Mouse (Mus musculus): ENCODE measurements at regions not wholly inside any gene's neighbourhood (a gene's known extent, or its start where the extent isn't known, plus 50 kb on each side); places are given as distances from the start of the nearest gene placed in this dataset.
"Not testable (repeated sequence)": the region's sequence is repeated elsewhere in the genome, so short reads cannot be mapped to it uniquely, and the experiment has no call there.

DNA sequence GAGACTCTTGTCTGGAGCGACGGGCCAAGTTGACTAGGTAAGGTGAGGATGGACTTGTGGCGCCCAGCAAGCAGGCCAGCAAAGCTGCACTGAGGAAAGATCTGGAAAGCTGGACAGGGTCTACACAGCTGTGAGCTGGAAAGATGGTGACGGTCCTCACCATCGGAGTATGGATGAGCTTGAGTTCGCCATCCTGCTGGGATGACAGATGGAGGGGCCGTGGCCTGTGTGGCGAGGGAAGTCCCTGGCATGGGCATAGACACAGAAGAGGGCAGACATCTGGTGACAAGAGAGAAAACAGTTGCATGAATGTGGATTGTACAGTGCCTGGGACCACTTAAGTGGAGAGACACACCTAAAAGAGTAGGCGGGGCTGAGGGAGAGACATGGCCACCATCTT, 57.6 kb downstream of the Tmem270 start:
- ATAC-seq (replicated peaks in 1 of 2; ENCODE audit: insufficient read depth in 1 of 2, low FRiP score in 2 of 2, low TSS enrichment in 1 of 2, low read depth in 1 of 2, poor library complexity in 2 of 2, severe bottlenecking in 2 of 2) = no peak

DNA sequence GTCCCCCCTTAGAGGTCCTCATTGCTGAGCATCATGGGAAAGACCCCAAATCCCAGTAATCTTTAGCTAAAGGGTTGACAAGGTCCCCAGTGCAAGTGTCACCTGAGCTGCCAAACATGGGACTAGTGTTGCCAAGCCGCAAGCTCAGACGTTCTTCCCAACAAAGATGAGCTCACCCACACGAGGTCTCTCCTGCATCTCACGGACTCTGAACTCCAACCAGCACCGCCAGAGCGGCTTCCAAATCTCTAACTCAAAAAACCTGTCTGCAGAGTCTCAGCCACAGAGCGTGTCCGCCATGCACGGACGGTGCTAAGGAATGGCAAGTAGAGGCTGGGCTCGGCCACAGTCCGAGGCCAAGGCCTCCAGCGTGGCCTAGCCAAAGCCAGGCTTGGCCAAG, 58.0 kb downstream of the Tmem270 start:
- ATAC-seq (replicated peaks in 1 of 2; ENCODE audit: insufficient read depth in 1 of 2, low FRiP score in 2 of 2, low TSS enrichment in 1 of 2, low read depth in 1 of 2, poor library complexity in 2 of 2, severe bottlenecking in 2 of 2) = no peak

DNA sequence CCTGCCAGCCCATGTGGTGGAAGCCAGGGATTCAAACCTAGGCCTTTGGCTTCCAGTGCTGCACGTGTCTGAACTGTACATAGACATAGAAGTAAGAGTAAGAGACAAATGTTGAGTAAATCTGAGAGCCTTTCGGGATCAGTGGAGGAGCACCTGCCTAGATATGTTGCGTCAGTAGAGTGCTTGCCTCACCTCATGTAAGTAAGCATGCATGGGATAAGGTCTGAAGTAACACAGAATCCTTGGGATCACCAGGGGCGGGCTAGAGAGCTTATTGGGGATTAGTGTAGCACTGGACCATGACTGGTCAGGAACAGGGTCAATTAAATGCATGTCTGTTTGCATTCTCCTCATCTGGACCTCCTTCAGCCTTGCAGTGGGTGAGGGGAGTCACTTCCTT, 61.1 kb downstream of the Tmem270 start:
- no peak for ATAC-seq (replicated peaks in 1 of 2; ENCODE audit: insufficient read depth in 1 of 2, low FRiP score in 2 of 2, low TSS enrichment in 1 of 2, low read depth in 1 of 2, poor library complexity in 2 of 2, severe bottlenecking in 2 of 2)

DNA sequence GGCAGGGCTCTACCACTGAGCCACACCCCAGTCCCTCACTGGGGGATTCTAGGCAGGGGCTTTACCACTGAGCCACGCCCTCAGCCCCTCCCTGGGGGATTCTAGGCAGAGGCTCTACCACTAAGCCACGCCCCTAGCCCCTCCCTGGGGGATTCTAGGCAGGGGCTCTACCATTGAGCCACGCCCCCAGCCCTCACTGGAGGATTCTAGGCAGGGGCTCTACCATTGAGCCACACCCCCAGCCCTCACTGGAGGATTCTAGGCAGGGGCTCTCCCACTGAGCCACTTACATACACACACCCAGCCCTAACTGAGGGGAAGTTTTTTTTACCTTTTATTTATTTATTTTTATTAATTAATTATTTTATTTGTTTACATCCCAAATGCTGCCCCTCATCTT, 62.3 kb downstream of the Tmem270 start:
- not testable (repeated sequence) for ATAC-seq (replicated peaks in 1 of 2; ENCODE audit: insufficient read depth in 1 of 2, low FRiP score in 2 of 2, low TSS enrichment in 1 of 2, low read depth in 1 of 2, poor library complexity in 2 of 2, severe bottlenecking in 2 of 2)

DNA sequence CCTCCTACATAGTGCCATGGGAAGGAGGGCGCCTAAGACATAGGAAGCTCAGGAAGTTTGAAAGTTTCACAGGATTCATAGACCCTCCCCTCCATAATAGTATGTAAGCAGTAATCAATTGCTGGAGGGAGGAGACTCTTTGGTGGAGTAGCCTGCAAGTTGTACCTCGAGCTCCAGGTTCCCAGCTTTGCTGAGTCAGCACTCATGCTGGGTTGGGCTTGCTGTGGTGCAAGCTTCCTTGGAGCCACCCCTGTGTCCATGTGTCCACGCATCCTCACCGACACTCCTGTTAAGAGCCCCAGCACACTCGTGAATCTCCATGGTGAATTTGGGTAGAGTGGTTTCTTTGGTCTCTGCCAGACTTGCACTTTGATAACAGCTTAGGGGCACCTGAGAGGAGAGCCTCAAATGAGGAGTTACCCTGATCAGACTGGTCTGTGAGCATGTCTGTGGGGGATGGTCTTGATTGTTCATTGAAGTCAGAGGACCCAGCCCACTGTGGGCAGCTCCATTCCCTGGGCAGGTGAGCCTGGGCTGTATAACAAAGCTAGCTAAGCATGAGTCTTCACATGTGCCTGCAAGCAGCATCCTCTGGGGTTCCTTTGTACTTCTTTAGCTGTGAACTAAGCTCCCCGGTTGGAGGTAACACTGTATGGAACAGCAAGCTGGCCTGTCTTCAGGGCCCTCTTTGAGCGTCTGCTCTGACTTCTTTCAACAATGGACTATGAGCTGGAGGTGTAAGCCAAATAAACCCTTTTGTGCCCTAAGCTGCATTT, 65.1 kb downstream of the Tmem270 start:
- ATAC-seq (replicated peaks in 1 of 2; ENCODE audit: insufficient read depth in 1 of 2, low FRiP score in 2 of 2, low TSS enrichment in 1 of 2, low read depth in 1 of 2, poor library complexity in 2 of 2, severe bottlenecking in 2 of 2) = no peak

DNA sequence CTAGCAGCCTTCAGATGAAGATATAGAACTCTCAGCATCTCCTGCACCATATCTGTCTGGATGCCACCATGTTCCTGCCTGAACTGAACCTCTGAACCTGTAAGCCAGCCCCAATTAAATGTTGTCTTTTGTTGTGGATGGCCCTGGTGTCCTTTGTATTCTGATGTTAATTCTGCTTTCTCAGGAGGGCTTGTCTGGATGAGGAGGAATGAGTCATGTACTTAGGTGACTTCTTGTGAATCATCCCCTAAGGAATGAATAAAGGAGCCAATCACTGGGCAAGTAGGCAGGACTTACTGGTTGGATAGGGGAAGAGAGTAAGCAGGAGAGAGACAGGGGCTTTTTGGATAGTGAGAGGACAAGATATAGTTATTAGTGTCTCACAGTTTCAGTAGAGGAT, 70.0 kb downstream of the Tmem270 start:
- ATAC-seq (replicated peaks in 1 of 2; ENCODE audit: insufficient read depth in 1 of 2, low FRiP score in 2 of 2, low TSS enrichment in 1 of 2, low read depth in 1 of 2, poor library complexity in 2 of 2, severe bottlenecking in 2 of 2) = no peak

DNA sequence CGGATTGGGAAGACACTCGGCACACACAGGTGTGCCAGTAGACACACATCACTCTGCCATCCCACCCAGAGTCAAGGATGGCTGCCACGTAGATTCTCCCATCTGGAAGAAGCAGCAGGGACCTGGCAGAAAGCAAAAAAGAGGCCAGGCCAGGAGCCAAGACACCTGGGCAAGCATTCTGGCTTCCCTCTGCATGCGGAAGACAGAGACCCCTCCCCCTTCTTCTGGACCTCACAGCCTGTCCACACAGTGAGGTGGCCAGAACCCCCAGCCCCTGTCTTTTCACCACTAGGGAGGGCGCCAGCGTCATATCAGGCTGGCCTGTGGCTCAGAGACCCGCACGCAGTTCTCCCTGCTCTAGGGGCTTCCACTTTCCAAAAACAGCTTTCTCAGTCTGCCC, 73.6 kb downstream of the Tmem270 start:
- no peak for ATAC-seq (replicated peaks in 1 of 2; ENCODE audit: insufficient read depth in 1 of 2, low FRiP score in 2 of 2, low TSS enrichment in 1 of 2, low read depth in 1 of 2, poor library complexity in 2 of 2, severe bottlenecking in 2 of 2)

DNA sequence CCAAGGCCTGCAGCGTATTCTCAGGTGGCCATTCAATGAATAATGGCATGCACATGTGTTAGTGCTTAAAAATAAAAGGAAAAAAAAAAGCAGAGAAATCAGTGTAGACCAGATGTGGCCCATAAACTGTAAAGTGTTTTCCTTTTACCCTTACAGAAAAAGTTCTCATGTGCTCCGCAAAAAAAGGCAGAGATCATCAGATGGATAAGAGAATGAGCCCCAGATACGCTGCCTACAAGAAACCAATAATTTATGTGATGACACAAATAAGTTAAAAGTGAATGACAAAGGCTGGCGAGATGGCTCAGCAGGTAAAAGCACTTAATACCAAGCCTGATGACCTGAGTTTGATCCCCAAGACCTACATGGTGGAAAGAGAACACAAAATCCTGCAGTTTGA, 70.5 kb upstream of the Eln start:
- no peak for ATAC-seq (replicated peaks in 1 of 2; ENCODE audit: insufficient read depth in 1 of 2, low FRiP score in 2 of 2, low TSS enrichment in 1 of 2, low read depth in 1 of 2, poor library complexity in 2 of 2, severe bottlenecking in 2 of 2)

DNA sequence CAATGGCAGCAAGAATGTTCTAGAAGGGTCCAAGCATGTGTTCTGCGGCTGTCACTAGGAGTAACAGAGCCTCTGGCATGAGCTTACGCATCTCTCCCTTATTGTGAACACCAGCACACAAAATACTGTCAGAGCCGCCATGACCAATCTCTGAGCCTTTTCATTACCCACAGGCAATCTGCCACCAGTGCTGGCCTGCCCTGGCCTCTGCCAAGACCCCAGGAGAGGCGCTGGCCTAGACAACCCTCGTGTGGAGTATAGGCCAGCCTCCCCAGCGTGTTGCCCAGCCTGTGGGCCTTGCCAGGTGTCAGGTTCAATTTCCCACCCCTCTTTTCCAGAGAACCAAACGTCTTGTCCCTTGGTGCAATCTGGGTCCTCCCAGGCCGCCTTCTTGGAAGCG, 62.0 kb upstream of the Eln start:
- no peak for ATAC-seq (replicated peaks in 1 of 2; ENCODE audit: insufficient read depth in 1 of 2, low FRiP score in 2 of 2, low TSS enrichment in 1 of 2, low read depth in 1 of 2, poor library complexity in 2 of 2, severe bottlenecking in 2 of 2)

DNA sequence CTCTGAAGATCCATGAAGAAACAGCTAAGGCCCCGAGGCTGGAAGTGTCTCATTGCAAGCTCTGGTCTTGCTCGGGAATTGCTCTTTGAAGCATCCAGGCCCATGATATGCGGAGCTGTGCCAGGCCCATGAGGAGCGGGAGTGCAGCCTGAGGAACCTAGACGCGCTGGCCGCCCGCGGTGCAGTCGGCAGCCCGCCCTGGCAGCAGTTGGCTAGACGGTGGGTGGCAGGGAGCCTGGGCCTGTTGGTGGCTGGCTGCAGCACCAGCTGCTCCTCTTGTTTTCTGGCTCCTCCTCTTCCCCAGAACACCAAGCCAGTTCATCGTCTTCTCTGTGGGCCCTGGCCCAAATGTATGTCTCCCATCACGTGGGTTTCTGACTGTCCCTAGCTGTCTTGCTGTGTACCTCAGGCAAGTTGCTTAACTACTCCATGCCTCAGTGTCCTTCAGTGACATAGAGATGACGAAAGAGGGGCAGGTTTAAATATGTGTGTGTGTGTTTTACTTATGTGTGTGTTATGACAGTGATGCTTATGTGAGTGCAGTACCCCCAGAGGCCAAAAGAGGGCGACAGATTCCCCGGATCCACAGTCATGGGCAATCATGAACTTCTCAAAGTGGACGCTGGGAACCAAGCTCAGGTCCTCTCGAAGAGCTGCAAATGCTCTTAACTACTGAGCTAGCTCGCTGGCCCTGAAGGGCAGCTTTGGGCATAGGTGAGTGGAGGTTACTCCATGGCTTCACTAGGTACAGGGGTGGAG, 57.3 kb upstream of the Eln start:
- ATAC-seq (replicated peaks in 1 of 2; ENCODE audit: insufficient read depth in 1 of 2, low FRiP score in 2 of 2, low TSS enrichment in 1 of 2, low read depth in 1 of 2, poor library complexity in 2 of 2, severe bottlenecking in 2 of 2) = no peak

DNA sequence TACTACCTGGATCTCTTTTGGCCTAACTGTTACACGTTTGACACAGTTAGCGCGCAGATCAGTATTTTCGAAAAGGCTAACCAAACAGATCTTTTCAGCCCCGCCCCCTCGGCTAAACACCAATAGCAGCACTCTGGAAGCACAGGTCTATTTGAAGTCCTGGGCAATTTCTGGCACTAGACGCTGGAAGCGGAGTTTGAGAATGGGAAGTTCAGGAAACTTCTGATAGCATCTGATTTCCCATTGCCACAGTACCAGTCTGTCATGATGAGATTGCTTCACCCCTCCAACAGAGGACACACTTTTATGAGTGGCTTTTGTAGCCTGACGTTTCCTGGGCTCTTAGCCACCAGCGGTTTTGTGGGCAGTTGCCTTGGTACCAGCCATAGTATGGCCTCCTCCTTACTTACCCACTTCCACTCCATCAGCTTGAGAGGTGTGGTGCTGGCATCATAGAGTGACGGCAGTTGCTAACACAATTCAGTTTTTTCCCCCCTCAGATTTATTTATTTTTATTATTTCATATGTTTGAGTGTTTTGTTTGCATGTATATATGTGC, 55.1 kb upstream of the Eln start:
- ATAC-seq (replicated peaks in 1 of 2; ENCODE audit: insufficient read depth in 1 of 2, low FRiP score in 2 of 2, low TSS enrichment in 1 of 2, low read depth in 1 of 2, poor library complexity in 2 of 2, severe bottlenecking in 2 of 2) = peak; percentile 96 to 98

DNA sequence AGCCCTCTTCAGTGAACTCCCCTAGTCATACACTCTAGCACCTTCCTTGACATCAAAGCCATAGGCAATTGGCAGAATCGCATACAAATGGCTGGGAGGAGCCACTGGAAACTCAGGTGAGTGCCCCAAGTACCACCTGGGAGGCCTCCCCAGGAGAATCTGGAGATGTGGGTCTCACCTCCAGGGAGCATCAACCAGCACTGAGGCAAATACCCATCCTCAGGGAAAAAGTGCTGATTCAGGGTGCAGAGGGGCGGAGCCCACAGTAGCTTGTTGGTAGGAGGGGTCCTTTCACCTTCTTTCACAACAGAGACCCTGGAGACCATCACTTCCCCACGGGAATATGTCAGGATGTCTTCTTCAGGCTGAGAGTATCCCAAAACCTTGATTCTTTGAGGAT, 53.4 kb upstream of the Eln start:
- no peak for ATAC-seq (replicated peaks in 1 of 2; ENCODE audit: insufficient read depth in 1 of 2, low FRiP score in 2 of 2, low TSS enrichment in 1 of 2, low read depth in 1 of 2, poor library complexity in 2 of 2, severe bottlenecking in 2 of 2)

DNA sequence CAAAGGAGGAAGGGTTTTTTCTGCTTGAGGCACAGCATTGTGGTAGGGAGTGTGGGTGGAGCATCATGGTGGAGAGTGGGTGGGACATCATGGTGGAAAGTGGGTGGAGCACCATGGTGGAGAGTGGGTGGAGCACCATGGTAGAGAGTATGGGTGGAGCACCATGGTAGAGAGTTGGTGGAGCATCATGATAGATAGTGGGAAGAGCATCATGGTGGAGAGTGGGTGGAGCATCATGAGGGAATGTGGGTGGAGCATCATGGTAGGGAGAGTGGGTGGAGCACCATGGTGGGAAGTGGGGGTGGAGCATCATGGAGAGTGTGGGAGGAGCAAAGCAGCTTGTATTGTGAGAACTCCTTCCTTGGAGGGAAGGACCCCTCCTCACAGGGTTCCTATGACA, 52.8 kb upstream of the Eln start:
- ATAC-seq (replicated peaks in 1 of 2; ENCODE audit: insufficient read depth in 1 of 2, low FRiP score in 2 of 2, low TSS enrichment in 1 of 2, low read depth in 1 of 2, poor library complexity in 2 of 2, severe bottlenecking in 2 of 2) = no peak

DNA sequence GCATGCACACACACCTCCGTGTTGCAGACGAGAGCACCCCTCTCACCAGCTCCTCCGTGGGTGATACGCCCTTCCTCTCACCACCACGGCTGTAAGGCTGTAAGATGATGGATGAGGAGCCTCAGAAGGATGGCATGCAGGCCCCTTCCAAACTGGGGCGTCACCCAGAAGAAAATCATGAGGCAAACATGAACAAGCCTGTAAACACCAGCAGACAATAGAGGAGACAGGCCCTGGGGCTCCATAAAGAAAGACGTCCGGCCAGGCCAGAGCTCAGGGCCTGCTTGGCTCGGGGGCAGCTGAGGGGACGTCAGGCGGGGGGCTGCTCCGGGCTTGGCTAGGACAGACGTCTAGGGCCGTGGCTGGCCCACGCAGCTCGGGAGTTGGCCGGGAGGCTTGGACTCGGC, 50.6 kb upstream of the Eln start:
- no peak for ATAC-seq (replicated peaks in 1 of 2; ENCODE audit: insufficient read depth in 1 of 2, low FRiP score in 2 of 2, low TSS enrichment in 1 of 2, low read depth in 1 of 2, poor library complexity in 2 of 2, severe bottlenecking in 2 of 2)
